Mouse (Mus musculus): ENCODE measurements around the gene Stk10. TPM values are rescaled to one million over a fixed set of nuclear protein-coding genes. Genes with fewer than 3 reads are reported as not detected.

Gene Stk10
- total and polyA plus RNA-seq, 3 experiments = 31.0 to 52.1 (median 36.0) TPM

GRCm38 (mm10) chr11:32544041-32544440 lies 10.9 kb downstream of the Stk10 start:
- no peak for TF ChIP-seq CTCF (IDR thresholded peaks at IDR 0.05; ENCODE audit: low read depth, low read length)
- TF ChIP-seq GATA2 (IDR thresholded peaks at IDR 0.05; ENCODE audit: borderline replicate concordance, low read depth, low read length) = no peak
- TF ChIP-seq POLR2AphosphoS5 (IDR thresholded peaks at IDR 0.05; ENCODE audit: insufficient replicate concordance, low read depth, low read length) = no peak
- no peak for TF ChIP-seq GATA1 (IDR thresholded peaks at IDR 0.05; ENCODE audit: borderline replicate concordance, low read length)
- TF ChIP-seq TAL1 (conservative IDR thresholded peaks at IDR 0.05; ENCODE audit: low read depth, low read length) = no peak
- H3K27me3 ChIP-seq (ENCODE audit: insufficient read depth, low read length) = no peaks in the 10 kb centered on the region; the same call in 1 of the 2 replicates
- no peaks in the 10 kb centered on the region for H3K9me3 ChIP-seq (replicated peaks)
- no peak for DNase-seq (ENCODE audit: low spot score)
- no peak for ATAC-seq (ENCODE audit: extremely low read depth, insufficient number of reproducible peaks, low FRiP score, poor library complexity, severe bottlenecking)
- H3K4me3 ChIP-seq (ENCODE audit: low read depth, low read length) = no peak overlapping the region; the same call in 1 of the 2 replicates
- peaks cover 58% of the 10 kb centered on the region for H3K36me3 ChIP-seq (replicated peaks)
- peaks cover 66% of the 10 kb centered on the region for H3K4me1 ChIP-seq (ENCODE audit: insufficient read depth, low read depth, low read length)

DNA sequence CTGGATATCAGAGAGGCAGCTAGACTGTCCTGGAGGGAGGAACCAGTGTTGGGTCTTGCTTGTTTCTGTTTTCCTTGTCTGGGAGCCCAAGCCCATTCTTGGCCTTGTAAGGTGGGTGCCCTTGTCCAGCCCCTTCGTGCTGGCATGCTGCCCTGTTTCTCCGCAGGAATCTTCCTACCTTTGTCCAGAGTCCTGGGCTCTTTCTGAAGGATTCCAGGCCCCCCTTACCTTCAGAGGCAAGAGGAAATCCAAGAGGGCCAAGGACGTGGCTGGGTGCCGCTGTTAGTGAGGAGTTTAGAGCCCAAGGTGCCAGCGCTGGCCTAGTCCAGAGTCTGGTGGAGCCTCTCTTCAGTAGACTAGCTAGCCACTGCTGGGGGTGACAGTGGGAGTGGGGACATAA lies 11.4 kb downstream of the Stk10 start:
- H3K9me3 ChIP-seq (replicated peaks) = no peaks in the 10 kb centered on the region
- ATAC-seq (ENCODE audit: extremely low read depth, insufficient number of reproducible peaks, low FRiP score, poor library complexity, severe bottlenecking) = no peak
- no peak overlapping the region for H3K4me3 ChIP-seq (ENCODE audit: low read depth, low read length)
- no peak for DNase-seq (ENCODE audit: low spot score)
- H3K27me3 ChIP-seq (ENCODE audit: insufficient read depth, low read length) = peaks cover 3% of the 10 kb centered on the region; the same call in 1 of the 2 replicates
- H3K4me1 ChIP-seq (ENCODE audit: insufficient read depth, low read depth, low read length) = peaks cover 64% of the 10 kb centered on the region
- TF ChIP-seq CTCF (IDR thresholded peaks at IDR 0.05; ENCODE audit: low read depth, low read length) (no peak), TAL1 (conservative IDR thresholded peaks at IDR 0.05; ENCODE audit: low read depth, low read length) (no peak), GATA1 (IDR thresholded peaks at IDR 0.05; ENCODE audit: borderline replicate concordance, low read length) (no peak), POLR2AphosphoS5 (IDR thresholded peaks at IDR 0.05; ENCODE audit: insufficient replicate concordance, low read depth, low read length) (no peak), GATA2 (IDR thresholded peaks at IDR 0.05; ENCODE audit: borderline replicate concordance, low read depth, low read length) (no peak)
- peaks cover 62% of the 10 kb centered on the region for H3K36me3 ChIP-seq (replicated peaks)

GRCm38 (mm10) chr11:32545605-32546004 lies 12.5 kb downstream of the Stk10 start:
- TF ChIP-seq GATA2 (IDR thresholded peaks at IDR 0.05; ENCODE audit: borderline replicate concordance, low read depth, low read length) (no peak), GATA1 (IDR thresholded peaks at IDR 0.05; ENCODE audit: borderline replicate concordance, low read length) (no peak), POLR2AphosphoS5 (IDR thresholded peaks at IDR 0.05; ENCODE audit: insufficient replicate concordance, low read depth, low read length) (no peak), CTCF (IDR thresholded peaks at IDR 0.05; ENCODE audit: low read depth, low read length) (no peak), TAL1 (conservative IDR thresholded peaks at IDR 0.05; ENCODE audit: low read depth, low read length) (no peak)
- H3K9me3 ChIP-seq (replicated peaks) = no peaks in the 10 kb centered on the region
- peaks cover 3% of the 10 kb centered on the region; the same call in 1 of the 2 replicates for H3K27me3 ChIP-seq (ENCODE audit: insufficient read depth, low read length)
- ATAC-seq (ENCODE audit: extremely low read depth, insufficient number of reproducible peaks, low FRiP score, poor library complexity, severe bottlenecking) = no peak
- no peak for DNase-seq (ENCODE audit: low spot score)
- no peak overlapping the region for H3K4me3 ChIP-seq (ENCODE audit: low read depth, low read length)
- peaks cover 58% of the 10 kb centered on the region for H3K4me1 ChIP-seq (ENCODE audit: insufficient read depth, low read depth, low read length)
- peaks cover 59% of the 10 kb centered on the region for H3K36me3 ChIP-seq (replicated peaks)

DNA sequence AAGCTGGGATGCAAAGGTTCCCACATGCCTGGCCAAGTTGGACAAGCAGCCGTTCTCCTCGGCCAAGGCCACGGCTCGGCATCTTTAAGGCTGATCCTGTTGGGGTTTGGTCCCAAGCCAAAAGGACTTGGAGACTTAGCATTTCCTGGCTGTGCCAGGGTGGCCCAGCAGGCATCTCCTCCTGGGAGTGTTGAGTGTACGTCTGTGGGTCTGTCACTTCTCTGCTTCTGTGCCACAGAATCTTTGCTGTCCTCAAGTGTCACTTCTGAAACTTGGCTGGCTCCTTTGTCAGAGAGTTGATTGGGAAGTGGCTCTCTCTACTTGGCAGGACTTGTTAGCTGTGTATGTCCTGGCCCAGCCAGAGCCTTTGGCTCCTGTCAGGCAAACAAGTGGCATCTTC lies 13.4 kb downstream of the Stk10 start:
- TF ChIP-seq POLR2AphosphoS5 (IDR thresholded peaks at IDR 0.05; ENCODE audit: insufficient replicate concordance, low read depth, low read length) (no peak), GATA2 (IDR thresholded peaks at IDR 0.05; ENCODE audit: borderline replicate concordance, low read depth, low read length) (no peak), GATA1 (IDR thresholded peaks at IDR 0.05; ENCODE audit: borderline replicate concordance, low read length) (no peak), CTCF (IDR thresholded peaks at IDR 0.05; ENCODE audit: low read depth, low read length) (no peak), TAL1 (conservative IDR thresholded peaks at IDR 0.05; ENCODE audit: low read depth, low read length) (no peak)
- no peak for ATAC-seq (ENCODE audit: extremely low read depth, insufficient number of reproducible peaks, low FRiP score, poor library complexity, severe bottlenecking)
- H3K36me3 ChIP-seq (replicated peaks) = peaks cover 62% of the 10 kb centered on the region
- peaks cover 3% of the 10 kb centered on the region; the same call in 1 of the 2 replicates for H3K27me3 ChIP-seq (ENCODE audit: insufficient read depth, low read length)
- no peak for DNase-seq (ENCODE audit: low spot score)
- H3K9me3 ChIP-seq (replicated peaks) = no peaks in the 10 kb centered on the region
- no peak overlapping the region for H3K4me3 ChIP-seq (ENCODE audit: low read depth, low read length)
- H3K4me1 ChIP-seq (ENCODE audit: insufficient read depth, low read depth, low read length) = peaks cover 59% of the 10 kb centered on the region

DNA sequence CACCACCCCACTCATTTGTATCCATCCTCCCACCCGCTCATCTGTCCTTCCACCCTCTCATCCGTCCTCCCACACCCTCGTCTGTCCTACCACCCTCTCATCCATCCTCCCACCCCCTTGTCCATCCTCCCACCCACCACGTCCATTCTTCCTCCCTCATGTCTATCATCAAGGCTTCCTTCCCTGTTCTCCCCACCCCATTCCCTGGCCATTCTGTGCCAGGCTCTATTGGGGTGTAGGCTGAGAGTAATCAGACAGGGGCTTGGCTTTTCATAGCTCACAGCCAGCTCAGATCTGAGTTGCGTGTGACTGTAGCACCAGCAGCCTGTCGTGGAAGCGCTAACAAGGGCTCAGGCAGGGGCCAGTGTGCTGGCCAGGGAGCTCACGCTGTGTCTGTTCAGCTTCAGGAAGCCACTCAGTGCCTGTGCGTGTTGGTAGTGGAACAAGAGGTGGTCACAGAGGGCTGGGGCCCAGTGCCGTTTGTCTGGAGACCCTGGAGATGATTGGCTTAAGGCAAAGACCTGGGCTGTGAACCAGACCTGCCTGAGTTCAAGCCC lies 14.4 kb downstream of the Stk10 start:
- H3K36me3 ChIP-seq (replicated peaks) = peaks cover 70% of the 10 kb centered on the region
- peaks cover 3% of the 10 kb centered on the region; the same call in 1 of the 2 replicates for H3K27me3 ChIP-seq (ENCODE audit: insufficient read depth, low read length)
- no peaks in the 10 kb centered on the region for H3K9me3 ChIP-seq (replicated peaks)
- no peak for ATAC-seq (ENCODE audit: extremely low read depth, insufficient number of reproducible peaks, low FRiP score, poor library complexity, severe bottlenecking)
- peaks cover 57% of the 10 kb centered on the region for H3K4me1 ChIP-seq (ENCODE audit: insufficient read depth, low read depth, low read length)
- no peak for DNase-seq (ENCODE audit: low spot score)
- no peak overlapping the region for H3K4me3 ChIP-seq (ENCODE audit: low read depth, low read length)
- TF ChIP-seq GATA1 (IDR thresholded peaks at IDR 0.05; ENCODE audit: borderline replicate concordance, low read length) (no peak), GATA2 (IDR thresholded peaks at IDR 0.05; ENCODE audit: borderline replicate concordance, low read depth, low read length) (no peak), CTCF (IDR thresholded peaks at IDR 0.05; ENCODE audit: low read depth, low read length) (no peak), TAL1 (conservative IDR thresholded peaks at IDR 0.05; ENCODE audit: low read depth, low read length) (no peak), POLR2AphosphoS5 (IDR thresholded peaks at IDR 0.05; ENCODE audit: insufficient replicate concordance, low read depth, low read length) (no peak)

DNA sequence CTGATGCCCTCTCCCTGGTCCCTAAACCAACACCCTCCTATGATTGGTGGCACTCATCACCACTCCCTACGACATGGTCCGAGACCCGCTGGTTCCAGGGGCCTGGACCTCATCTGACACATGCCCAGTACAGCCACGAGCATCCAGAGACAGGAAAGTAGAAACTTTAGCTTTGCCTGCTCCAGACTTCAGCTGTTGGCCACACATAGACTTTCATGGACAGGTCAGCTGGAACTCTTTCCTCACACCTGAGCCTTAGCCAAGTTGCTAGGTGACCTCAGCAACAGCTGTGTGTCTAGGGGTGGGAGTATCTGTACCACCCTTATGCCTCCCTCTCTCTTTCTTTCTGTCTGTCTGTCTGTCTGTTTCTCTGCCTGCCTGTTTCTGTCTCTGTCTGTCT lies 15.1 kb downstream of the Stk10 start:
- peaks cover 3% of the 10 kb centered on the region; the same call in 1 of the 2 replicates for H3K27me3 ChIP-seq (ENCODE audit: insufficient read depth, low read length)
- peaks cover 76% of the 10 kb centered on the region for H3K36me3 ChIP-seq (replicated peaks)
- H3K4me1 ChIP-seq (ENCODE audit: insufficient read depth, low read depth, low read length) = peaks cover 57% of the 10 kb centered on the region
- no peak overlapping the region for H3K4me3 ChIP-seq (ENCODE audit: low read depth, low read length)
- DNase-seq (ENCODE audit: low spot score) (no peak), ATAC-seq (ENCODE audit: extremely low read depth, insufficient number of reproducible peaks, low FRiP score, poor library complexity, severe bottlenecking) (no peak)
- no peaks in the 10 kb centered on the region for H3K9me3 ChIP-seq (replicated peaks)
- no peak for TF ChIP-seq GATA2 (IDR thresholded peaks at IDR 0.05; ENCODE audit: borderline replicate concordance, low read depth, low read length)
- TF ChIP-seq GATA1 (IDR thresholded peaks at IDR 0.05; ENCODE audit: borderline replicate concordance, low read length) = no peak
- TF ChIP-seq CTCF (IDR thresholded peaks at IDR 0.05; ENCODE audit: low read depth, low read length) = no peak
- no peak for TF ChIP-seq TAL1 (conservative IDR thresholded peaks at IDR 0.05; ENCODE audit: low read depth, low read length)
- TF ChIP-seq POLR2AphosphoS5 (IDR thresholded peaks at IDR 0.05; ENCODE audit: insufficient replicate concordance, low read depth, low read length) = no peak

Measured in G1E (cell line).